Mouse (Mus musculus) kidney, adult 18-20 months (tissue): ENCODE data around the gene Ccdc12.
"Not testable (repeated sequence)": the region's sequence is repeated elsewhere in the genome, so short reads cannot be mapped to it uniquely, and the experiment has no call there.

ENCODE experiments used
- DNase-seq: peaks from one replicate; pipeline ENCODE4 v3.0.0; 2021

Gene Ccdc12

GRCm38 (mm10) chr9:110678886-110679285 is 22.6 kb downstream of the Ccdc12 start:
- DNase-seq = no peak

- no peak for DNase-seq
These were observed 24.6 kb downstream of the Ccdc12 start for GRCm38 (mm10) chr9:110680736-110681507.

GRCm38 (mm10) chr9:110681817-110682216 is 25.5 kb downstream of the Ccdc12 start:
- no peak for DNase-seq

GRCm38 (mm10) chr9:110682255-110682654 is 26.0 kb downstream of the Ccdc12 start:
- DNase-seq = peak; percentile 44

GRCm38 (mm10) chr9:110682697-110683096 is 26.4 kb downstream of the Ccdc12 start:
- not testable (repeated sequence) for DNase-seq

- peak; percentile 78 for DNase-seq
These were observed 27.3 kb downstream of the Ccdc12 start for GRCm38 (mm10) chr9:110683574-110684099.

- DNase-seq = peak; percentile 93
These were observed 28.0 kb downstream of the Ccdc12 start for GRCm38 (mm10) chr9:110684100-110684831.

- no peak for DNase-seq
These were observed 28.9 kb downstream of the Ccdc12 start for GRCm38 (mm10) chr9:110685187-110685586.

GRCm38 (mm10) chr9:110685591-110685990 is 29.3 kb downstream of the Ccdc12 start:
- DNase-seq = no peak

GRCm38 (mm10) chr9:110686472-110686871 is 30.2 kb downstream of the Ccdc12 start:
- no peak for DNase-seq

- DNase-seq = no peak
These were observed 30.8 kb downstream of the Ccdc12 start for GRCm38 (mm10) chr9:110687061-110687460.

- no peak for DNase-seq
These were observed 31.5 kb downstream of the Ccdc12 start for GRCm38 (mm10) chr9:110687846-110688245.

- peak; percentile 82 for DNase-seq
These were observed 33.0 kb downstream of the Ccdc12 start for GRCm38 (mm10) chr9:110689261-110689779.

- no peak for DNase-seq
These were observed 39.0 kb downstream of the Ccdc12 start for GRCm38 (mm10) chr9:110695165-110695755.

GRCm38 (mm10) chr9:110696427-110696826 is 40.1 kb downstream of the Ccdc12 start:
- DNase-seq = no peak

GRCm38 (mm10) chr9:110697465-110697864 is 41.2 kb downstream of the Ccdc12 start:
- DNase-seq = no peak

- no peak for DNase-seq
These were observed 43.3 kb downstream of the Ccdc12 start for GRCm38 (mm10) chr9:110699574-110699973.

- peak; percentile 39 for DNase-seq
These were observed 45.1 kb downstream of the Ccdc12 start for GRCm38 (mm10) chr9:110701114-110702032.

GRCm38 (mm10) chr9:110702848-110703247 is 46.5 kb downstream of the Ccdc12 start:
- no peak for DNase-seq

GRCm38 (mm10) chr9:110703951-110704350 is 47.6 kb downstream of the Ccdc12 start:
- no peak for DNase-seq

GRCm38 (mm10) chr9:110706784-110707183 is 50.5 kb downstream of the Ccdc12 start:
- no peak for DNase-seq

GRCm38 (mm10) chr9:110709640-110710258 is 53.4 kb downstream of the Ccdc12 start:
- DNase-seq = peak; percentile 82
